Mouse (Mus musculus) hindbrain, postnatal 0 days (tissue): ENCODE data around the gene Sowahc. TPM values are rescaled to one million over a fixed set of nuclear protein-coding genes. Genes with fewer than 3 reads are reported as not detected.
A peak's percentile ranks its signal among the peaks of the same experiment; 100 is the strongest.

Experiments used
- ATAC-seq: fragments of 200-750 bp; cut with Nextera tagmentation; 2 replicates; pipeline ENCODE4 v1.8.0; 2017; ENCODE audit warnings: mild to moderate bottlenecking, moderate TSS enrichment, moderate library complexity
- DNase-seq: peaks from one replicate; pipeline ENCODE4 v3.0.0-alpha.2; 2015; ENCODE audit warnings: low spot score
- H3K27ac ChIP-seq: fragments of 300-500 bp; sonication (generic); 2 replicates; pipeline ENCODE4 v1.5.1; 2014; ENCODE audit warnings: mild to moderate bottlenecking
- H3K27me3 ChIP-seq: fragments of 300-500 bp; sonication (generic); 2 replicates; pipeline ENCODE4 v1.6.1; 2014; ENCODE audit warnings: low read length, mixed read lengths; ENCODE audit not compliant: insufficient read depth
- H3K36me3 ChIP-seq: fragments of 300-500 bp; sonication (generic); 2 replicates; pipeline ENCODE4 v1.6.1; 2014; ENCODE audit warnings: low read length, mixed read lengths; ENCODE audit not compliant: insufficient read depth
- H3K4me1 ChIP-seq: fragments of 300-500 bp; sonication (generic); 2 replicates; pipeline ENCODE4 v1.6.1; 2014; ENCODE audit warnings: antibody characterized with exemption, low read length, mixed read lengths; ENCODE audit not compliant: insufficient read depth
- H3K4me2 ChIP-seq: fragments of 300-500 bp; sonication (generic); 2 replicates; pipeline ENCODE4 v1.6.1; 2014; ENCODE audit warnings: low read depth, mild to moderate bottlenecking, low read length, moderate library complexity, mixed read lengths
- H3K4me3 ChIP-seq: fragments of 300-500 bp; sonication (generic); 2 replicates; pipeline ENCODE4 v1.5.1; 2014; ENCODE audit warnings: low read length
- H3K9ac ChIP-seq: fragments of 300-500 bp; sonication (generic); replicated peaks from 2 replicates; pipeline ENCODE4 v1.6.1; 2014; ENCODE audit warnings: mild to moderate bottlenecking, low read length, moderate library complexity, mixed read lengths
- H3K9me3 ChIP-seq: fragments of 300-500 bp; sonication (generic); 2 replicates; pipeline ENCODE4 v1.6.1; 2016; ENCODE audit warnings: low read length, mixed read lengths
- CTCF ChIP-seq: IDR thresholded peaks from 2 replicates; pipeline ENCODE4 v1.5.1; 2016; ENCODE audit warnings: antibody characterized with exemption, control low read depth, low read depth
- WGBS: fragments of 180-500 bp; shearing (Covaris S2); extraction: QIAGEN DNeasy Blood & Tissue Kit; methylation state at CpG from one replicate; pipeline ENCODE4 v1.1.7; 2014; 5-methylcytosine and 5-hydroxymethylcytosine counted together
- polyA plus RNA-seq: library from polyadenylated mRNA; unstranded; fragments of >200 nt; fragmentation: Nextera tagmentation; extraction: Ambion mirVana; gene quantifications from 2 replicates; pipeline ENCODE4 v1.2.1, GENCODE M21; 2015
- total RNA-seq: library from RNA; depleted of rRNA; stranded (reverse); fragments of >200 nt; gene quantifications from 2 replicates; pipeline ENCODE4 v1.2.3, GENCODE M21; 2014

The Sowahc gene
- total and polyA plus RNA-seq, 2 experiments from 2014 or later: 12.5 to 28.1 TPM

DNA sequence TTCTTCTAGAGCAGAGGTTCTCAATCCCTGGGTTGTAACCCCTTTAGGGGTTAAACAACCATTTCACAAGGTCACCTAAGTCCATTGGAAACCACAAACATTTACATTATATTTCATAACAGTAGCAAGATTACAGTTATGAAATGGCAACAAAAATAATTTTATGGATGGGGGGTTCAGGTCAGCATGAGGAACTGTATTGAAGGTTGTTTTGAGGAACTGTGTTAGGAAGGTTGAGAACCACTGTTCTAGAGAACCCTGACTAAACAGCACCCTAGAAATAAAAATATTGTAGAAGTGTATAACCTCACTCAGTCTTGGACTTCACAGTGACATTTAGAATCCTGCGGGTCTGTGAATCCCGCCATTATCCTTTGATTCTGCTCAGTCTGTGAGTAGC lies 13.5 kb downstream of the Sowahc start:
- H3K27ac ChIP-seq: no peak overlapping the region
- WGBS: 85% methylated on average over 2 of the region's 2 CpGs

GRCm38 (mm10) chr10:59235847-59236246 lies 14.1 kb downstream of the Sowahc start:
- H3K36me3 ChIP-seq: no peaks in the 10 kb centered on the region
- no peak overlapping the region for H3K9ac ChIP-seq
- no peaks in the 10 kb centered on the region; the same call in 1 of the 2 replicates for H3K27me3 ChIP-seq
- no peak for ATAC-seq
- WGBS: 68% methylated on average over 4 of the region's 4 CpGs
- TF ChIP-seq CTCF: no peak
- H3K4me2 ChIP-seq: no peak overlapping the region
- H3K4me3 ChIP-seq: no peak overlapping the region
- no peak overlapping the region for H3K27ac ChIP-seq
- no peaks in the 10 kb centered on the region for H3K4me1 ChIP-seq
- H3K9me3 ChIP-seq: no peaks in the 10 kb centered on the region
- no peak for DNase-seq

More for the DNA sequence above, 13.5 kb downstream of the Sowahc start:
- H3K9ac ChIP-seq: no peak overlapping the region
- TF ChIP-seq CTCF: no peak
- no peaks in the 10 kb centered on the region; the same call in 1 of the 2 replicates for H3K27me3 ChIP-seq
- ATAC-seq: no peak
- H3K4me3 ChIP-seq: no peak overlapping the region
- no peaks in the 10 kb centered on the region for H3K4me1 ChIP-seq
- H3K36me3 ChIP-seq: no peaks in the 10 kb centered on the region
- DNase-seq: no peak
- H3K4me2 ChIP-seq: no peak overlapping the region
- no peaks in the 10 kb centered on the region for H3K9me3 ChIP-seq

GRCm38 (mm10) chr10:59236486-59236885 lies 14.7 kb downstream of the Sowahc start:
- ATAC-seq: no peak
- H3K9ac ChIP-seq: no peak overlapping the region
- no peaks in the 10 kb centered on the region for H3K4me1 ChIP-seq
- no peak for TF ChIP-seq CTCF
- no peaks in the 10 kb centered on the region for H3K27me3 ChIP-seq
- WGBS: 86% methylated on average over 6 of the region's 6 CpGs
- no peak overlapping the region for H3K4me3 ChIP-seq
- DNase-seq: no peak
- no peaks in the 10 kb centered on the region for H3K36me3 ChIP-seq
- H3K9me3 ChIP-seq: no peaks in the 10 kb centered on the region
- no peak overlapping the region for H3K27ac ChIP-seq
- no peak overlapping the region for H3K4me2 ChIP-seq

GRCm38 (mm10) chr10:59237757-59238156 lies 16.0 kb downstream of the Sowahc start:
- H3K4me3 ChIP-seq: no peak overlapping the region
- no peak overlapping the region for H3K4me2 ChIP-seq
- no peaks in the 10 kb centered on the region for H3K36me3 ChIP-seq
- H3K9me3 ChIP-seq: no peaks in the 10 kb centered on the region
- H3K4me1 ChIP-seq: no peaks in the 10 kb centered on the region
- TF ChIP-seq CTCF: no peak
- 46% methylated on average over 3 of the region's 3 CpGs for WGBS
- no peaks in the 10 kb centered on the region for H3K27me3 ChIP-seq
- ATAC-seq (no peak), DNase-seq (no peak)
- no peak overlapping the region for H3K9ac ChIP-seq
- no peak overlapping the region for H3K27ac ChIP-seq

GRCm38 (mm10) chr10:59241141-59241541 lies 19.4 kb downstream of the Sowahc start:
- Histone ChIP-seq H3K4me1 (no peaks in the 10 kb centered on the region), H3K27me3 (no peaks in the 10 kb centered on the region), H3K4me2 (no peak overlapping the region), H3K4me3 (no peak overlapping the region), H3K36me3 (no peaks in the 10 kb centered on the region), H3K9ac (no peak overlapping the region), H3K9me3 (no peaks in the 10 kb centered on the region), H3K27ac (no peak overlapping the region)
- no peak for TF ChIP-seq CTCF
- 50% methylated on average over 3 of the region's 3 CpGs for WGBS
- ATAC-seq (no peak), DNase-seq (peak; percentile 19)

- Histone ChIP-seq H3K27ac (no peak overlapping the region), H3K9me3 (no peaks in the 10 kb centered on the region), H3K36me3 (no peaks in the 10 kb centered on the region), H3K4me3 (no peak overlapping the region), H3K4me2 (no peak overlapping the region), H3K9ac (no peak overlapping the region), H3K4me1 (no peaks in the 10 kb centered on the region), H3K27me3 (no peaks in the 10 kb centered on the region)
- DNase-seq (no peak), ATAC-seq (no peak)
- TF ChIP-seq CTCF: no peak
- WGBS: 69% methylated on average over 3 of the region's 3 CpGs
Observed at GRCm38 (mm10) chr10:59249531-59249930, 27.8 kb downstream of the Sowahc start.

GRCm38 (mm10) chr10:59250679-59251078 lies 28.9 kb downstream of the Sowahc start:
- WGBS: 95% methylated on average over 2 of the region's 2 CpGs

More at GRCm38 (mm10) chr10:59250679-59251078, 28.9 kb downstream of the Sowahc start:
- no peak for TF ChIP-seq CTCF
- DNase-seq (no peak), ATAC-seq (no peak)
- Histone ChIP-seq H3K27ac (no peak overlapping the region), H3K4me2 (no peak overlapping the region), H3K9ac (no peak overlapping the region), H3K27me3 (no peaks in the 10 kb centered on the region), H3K4me3 (no peak overlapping the region), H3K4me1 (no peaks in the 10 kb centered on the region), H3K36me3 (no peaks in the 10 kb centered on the region), H3K9me3 (no peaks in the 10 kb centered on the region)
